Mouse (Mus musculus): ENCODE measurements at regions not wholly inside any gene's neighbourhood (a gene's known extent, or its start where the extent isn't known, plus 50 kb on each side); places are given as distances from the start of the nearest gene placed in this dataset.

DNA sequence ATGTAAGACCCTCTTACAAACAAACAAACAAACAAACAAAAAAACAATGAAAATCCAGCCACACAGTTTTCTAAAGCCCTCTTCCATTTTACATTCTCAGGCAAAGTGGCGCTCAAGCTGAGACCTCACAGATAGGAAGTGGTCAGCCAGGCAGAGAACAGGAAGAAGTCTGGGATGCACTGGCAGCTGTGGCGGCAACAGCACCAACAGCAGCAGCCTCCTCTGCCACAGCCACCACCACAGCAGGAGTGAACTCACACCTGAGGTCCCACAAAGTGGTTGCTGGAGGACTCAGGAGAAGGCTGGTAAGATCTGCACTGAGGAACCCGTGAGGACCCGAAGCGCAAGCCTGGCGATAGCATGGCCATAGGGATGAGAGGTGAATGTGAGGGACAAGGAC lies 156.3 kb downstream of the Grm4 start:
- no peak for DNase-seq (ENCODE audit: low spot score)

- no peak for DNase-seq (ENCODE audit: low spot score)
Measured at GRCm38 (mm10) chr17:27364338-27364737, 156.9 kb downstream of the Grm4 start.

- no peak for DNase-seq (ENCODE audit: low spot score)
Measured at GRCm38 (mm10) chr17:27363911-27364310, 157.3 kb downstream of the Grm4 start.

GRCm38 (mm10) chr17:27362221-27362620 lies 158.0 kb upstream of the Lemd2 start:
- DNase-seq (ENCODE audit: low spot score): peak; percentile 17

GRCm38 (mm10) chr17:27361362-27361761 lies 157.1 kb upstream of the Lemd2 start:
- peak; percentile 45 for DNase-seq (ENCODE audit: low spot score)

GRCm38 (mm10) chr17:27356862-27357261 lies 152.6 kb upstream of the Lemd2 start:
- no peak for DNase-seq (ENCODE audit: low spot score)

DNA sequence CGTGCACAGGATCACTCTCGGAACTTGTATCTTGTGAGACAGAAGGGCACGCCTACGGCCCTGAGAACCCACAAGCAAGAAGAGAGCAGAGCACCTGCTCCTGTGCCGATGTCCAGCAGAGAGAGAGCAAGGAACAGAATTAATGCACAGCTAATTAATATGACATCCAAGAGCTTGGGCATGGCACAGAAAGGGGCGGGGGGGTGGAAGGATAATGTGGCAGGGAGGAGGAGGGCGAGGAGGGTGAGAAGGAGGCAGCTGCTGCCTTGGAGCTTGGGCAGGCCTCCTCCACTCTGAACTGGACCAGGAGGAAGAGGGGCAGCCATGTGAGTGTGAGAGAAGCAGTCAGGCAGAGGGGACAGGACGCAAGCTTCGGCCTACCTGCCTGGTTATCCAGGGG lies 151.4 kb upstream of the Lemd2 start:
- no peak for DNase-seq (ENCODE audit: low spot score)

DNA sequence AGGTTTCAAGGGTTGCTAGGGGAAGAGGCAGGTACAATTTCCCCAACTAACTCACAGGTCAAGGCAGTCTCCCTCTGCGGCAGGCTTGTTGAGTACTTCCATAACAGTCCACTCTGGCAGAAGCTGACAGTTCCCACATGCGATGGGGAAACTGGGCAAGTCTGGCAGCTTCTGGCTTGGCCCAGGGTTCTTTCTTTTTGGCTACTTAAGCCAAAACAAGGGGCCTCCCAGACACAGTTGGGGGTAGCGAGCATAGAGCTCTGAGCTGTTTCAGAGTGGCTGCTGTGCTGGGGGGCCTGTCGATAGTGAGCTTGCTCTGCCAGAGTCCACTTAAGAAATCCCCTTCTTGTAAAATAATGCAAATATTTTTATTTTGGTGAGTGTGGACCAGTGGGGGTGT lies 150.8 kb upstream of the Lemd2 start:
- no peak for DNase-seq (ENCODE audit: low spot score)

GRCm38 (mm10) chr17:27349911-27350310 lies 145.6 kb upstream of the Lemd2 start:
- DNase-seq (ENCODE audit: low spot score): no peak

- no peak for DNase-seq (ENCODE audit: low spot score)
Measured at GRCm38 (mm10) chr17:27349432-27349831, 145.2 kb upstream of the Lemd2 start.

- DNase-seq (ENCODE audit: low spot score): no peak
Measured at GRCm38 (mm10) chr17:27341952-27342890, 138.0 kb upstream of the Lemd2 start.

GRCm38 (mm10) chr17:27339823-27340222 lies 135.6 kb upstream of the Lemd2 start:
- no peak for DNase-seq (ENCODE audit: low spot score)

- DNase-seq (ENCODE audit: low spot score): no peak
Measured at GRCm38 (mm10) chr17:27339261-27339660, 135.0 kb upstream of the Lemd2 start.

- no peak for DNase-seq (ENCODE audit: low spot score)
Measured at GRCm38 (mm10) chr17:27335621-27336020, 131.4 kb upstream of the Lemd2 start.

DNA sequence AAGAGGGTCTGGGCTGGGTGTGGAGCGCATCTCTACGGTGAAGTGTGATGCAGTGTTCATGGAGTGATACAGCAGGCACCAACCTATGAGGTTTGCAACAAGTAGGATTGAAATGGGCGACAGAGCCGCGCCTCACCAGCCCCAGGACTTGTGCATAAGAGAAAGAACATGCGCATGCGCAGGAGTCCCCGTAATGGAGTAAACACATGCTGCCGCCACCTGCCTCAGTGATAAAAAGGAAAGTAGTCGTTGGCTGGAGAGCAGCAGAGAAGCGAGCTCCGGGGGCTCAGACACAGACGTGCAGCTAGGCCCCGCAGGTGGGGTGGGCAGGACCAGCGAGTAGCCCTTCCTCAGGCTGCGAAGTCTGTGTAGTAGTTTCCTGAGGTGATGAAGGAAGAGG lies 129.3 kb upstream of the Lemd2 start:
- no peak for DNase-seq (ENCODE audit: low spot score)

DNA sequence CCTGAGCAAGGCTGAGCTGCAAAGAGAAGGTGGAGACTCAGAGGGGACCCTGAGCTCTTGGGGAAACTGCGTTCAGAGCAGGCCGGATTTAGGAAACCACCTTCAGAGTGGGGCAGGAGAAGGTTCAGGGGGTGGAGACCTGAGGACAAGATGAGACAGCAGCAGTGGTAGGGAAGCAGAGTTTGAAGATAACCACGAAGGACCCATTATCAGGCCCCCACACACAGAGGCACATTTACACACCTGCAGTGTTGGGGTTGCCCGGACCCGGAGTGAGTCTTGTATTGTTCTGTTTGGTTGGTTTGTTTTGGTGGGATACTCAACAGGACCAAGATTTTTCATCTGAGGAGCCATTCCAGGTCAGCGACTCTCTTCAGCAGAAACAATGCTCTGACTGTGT lies 128.9 kb upstream of the Lemd2 start:
- DNase-seq (ENCODE audit: low spot score): no peak

DNA sequence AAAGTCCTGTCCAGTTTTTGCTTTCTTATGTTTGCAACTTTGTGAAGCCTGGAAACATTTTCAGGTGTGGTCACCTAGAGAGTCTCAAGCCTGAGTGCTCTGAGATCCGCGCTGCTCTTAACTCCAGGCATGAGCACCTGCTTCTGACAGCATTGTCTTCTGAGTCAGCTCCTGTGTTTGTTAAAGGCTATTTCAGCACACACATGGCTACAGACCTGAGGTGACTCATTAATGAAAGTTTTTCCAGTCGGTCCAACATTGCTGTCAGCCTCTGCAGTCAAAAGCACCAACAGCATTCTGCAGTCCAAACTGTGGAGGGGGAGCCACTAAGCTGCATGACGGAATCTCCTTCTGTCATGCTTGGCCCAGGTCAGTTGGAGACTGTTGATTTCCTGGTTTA lies 127.8 kb upstream of the Lemd2 start:
- no peak for DNase-seq (ENCODE audit: low spot score)

GRCm38 (mm10) chr17:27331630-27332029 lies 127.4 kb upstream of the Lemd2 start:
- DNase-seq (ENCODE audit: low spot score): no peak

- no peak for DNase-seq (ENCODE audit: low spot score)
Measured at GRCm38 (mm10) chr17:27329791-27330190, 125.5 kb upstream of the Lemd2 start.

- no peak for DNase-seq (ENCODE audit: low spot score)
Measured at GRCm38 (mm10) chr17:27329183-27329582, 124.9 kb upstream of the Lemd2 start.

GRCm38 (mm10) chr17:27325002-27325460 lies 120.8 kb upstream of the Lemd2 start:
- no peak for DNase-seq (ENCODE audit: low spot score)

- DNase-seq (ENCODE audit: low spot score): no peak
Measured at GRCm38 (mm10) chr17:27323513-27323912, 119.2 kb upstream of the Lemd2 start.

GRCm38 (mm10) chr17:27322891-27323509 lies 118.7 kb upstream of the Lemd2 start:
- DNase-seq (ENCODE audit: low spot score): no peak
